Mouse (Mus musculus): ENCODE results near the gene Ptprk.

DNA sequence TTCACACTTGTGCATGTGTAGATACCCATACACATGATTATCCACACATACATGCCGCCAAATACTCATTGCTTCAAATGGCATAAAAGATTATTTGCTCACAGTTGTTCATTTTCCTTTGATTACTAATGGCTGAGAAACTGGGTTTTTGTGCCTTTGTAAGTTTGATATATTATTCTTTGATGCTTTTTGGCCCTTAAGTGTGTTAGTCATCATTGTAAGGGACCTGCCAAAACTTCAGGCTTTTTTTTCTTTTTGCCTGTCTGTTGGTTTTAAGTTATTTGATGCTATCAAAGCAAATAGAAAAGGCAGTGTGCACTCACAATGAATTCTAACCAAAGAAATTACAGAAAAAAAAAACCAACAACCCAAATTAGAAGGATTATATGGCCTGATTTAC lies 38.2 kb upstream of the Ptprk start:
- no peak for TF ChIP-seq CTCF (IDR thresholded peaks at IDR 0.05; ENCODE audit: low read depth)
- no peak for TF ChIP-seq EP300 (IDR thresholded peaks at IDR 0.05; ENCODE audit: low read depth)
